Mouse (Mus musculus): Measurements from ENCODE around the gene Insl3. TPM values are rescaled to one million over a fixed set of nuclear protein-coding genes. Genes with fewer than 3 reads are reported as not detected.
A peak's percentile ranks its signal among the peaks of the same experiment; 100 is the strongest.
"Not testable (repeated sequence)": the region's sequence is repeated elsewhere in the genome, so short reads cannot be mapped to it uniquely, and the experiment has no call there.

Insl3 gene
- polyA plus RNA-seq, 1 experiment from 2014 or later = 0.46 TPM

GRCm38 (mm10) chr8:71700493-71701269 lies 11.7 kb downstream of the Insl3 start:
- peaks cover 90% of the 10 kb centered on the region for H3K27me3 ChIP-seq
- peak overlapping the region; percentile 18; the same call in 1 of the 2 replicates for H3K9ac ChIP-seq
- peak overlapping the region; percentile 27 for H3K4me2 ChIP-seq
- no peak for ATAC-seq (ENCODE audit: low read depth)
- peaks cover 7% of the 10 kb centered on the region for H3K4me1 ChIP-seq (replicated peaks)
- H3K36me3 ChIP-seq = no peaks in the 10 kb centered on the region
- no peak overlapping the region for H3K27ac ChIP-seq (replicated peaks)
- WGBS = 8% methylated on average over 29 of the region's 29 CpGs
- H3K4me3 ChIP-seq = peak overlapping the region; percentile 7
- no peaks in the 10 kb centered on the region for H3K9me3 ChIP-seq

DNA sequence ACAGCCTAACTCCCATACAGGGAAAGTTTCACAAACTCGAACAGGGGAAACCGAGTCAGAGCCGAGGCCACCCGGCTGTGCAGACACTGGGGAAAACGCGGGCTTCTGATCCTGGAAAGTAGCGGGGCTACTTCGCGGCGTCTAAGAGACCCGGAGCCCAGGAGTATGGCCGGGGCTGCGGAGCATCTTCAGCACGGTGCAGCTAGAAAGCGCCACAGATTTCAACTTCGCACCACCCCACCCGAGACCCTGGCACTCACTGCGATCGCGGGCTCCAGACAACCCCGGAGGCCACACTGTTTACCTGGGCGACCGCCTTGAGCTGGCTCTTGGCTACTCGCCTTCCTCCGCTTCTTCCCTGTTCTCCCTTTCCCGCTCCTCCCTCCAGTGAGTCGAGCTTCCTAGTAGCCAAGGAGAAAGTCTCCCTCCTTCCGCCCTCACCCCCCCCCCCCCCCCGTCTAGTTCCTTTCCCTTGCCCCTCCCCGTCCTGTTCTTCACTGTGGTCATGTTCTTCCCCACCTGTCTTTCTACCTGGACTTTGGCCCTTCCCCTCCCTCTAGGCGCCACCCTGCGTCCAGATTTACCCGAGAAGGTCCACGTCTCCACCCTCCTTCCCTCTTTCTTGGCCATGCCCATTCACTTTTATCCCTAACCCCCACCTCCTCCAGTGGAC lies 12.5 kb downstream of the Insl3 start, which contains the start of gene B3gnt3:
TSS of gene B3gnt3 (minus strand) at position 376 of the 673 bp plus-strand sequence.
- Histone ChIP-seq H3K27me3 (peaks cover 83% of the 10 kb centered on the region), H3K4me2 (peak within 1 kb of the TSS; percentile 27), H3K9me3 (no peaks in the 10 kb centered on the region), H3K36me3 (no peaks in the 10 kb centered on the region), H3K27ac (replicated peaks) (no peak within 1 kb of the TSS), H3K4me1 (replicated peaks) (peaks cover 7% of the 10 kb centered on the region), H3K4me3 (peak within 1 kb of the TSS; percentile 7), H3K9ac (peak within 1 kb of the TSS; percentile 18; the same call in 1 of the 2 replicates)
- 13% methylated on average over 30 of the region's 34 CpGs for WGBS
- ATAC-seq (ENCODE audit: low read depth) = no peak

GRCm38 (mm10) chr8:71702087-71702432 lies 13.0 kb downstream of the Insl3 start:
- peaks cover 7% of the 10 kb centered on the region for H3K4me1 ChIP-seq (replicated peaks)
- WGBS = 35% methylated on average over 4 of the region's 4 CpGs
- H3K9me3 ChIP-seq = no peaks in the 10 kb centered on the region
- H3K4me2 ChIP-seq = no peak overlapping the region
- ATAC-seq (ENCODE audit: low read depth) = no peak
- H3K27me3 ChIP-seq = peaks cover 81% of the 10 kb centered on the region
- no peak overlapping the region for H3K9ac ChIP-seq
- no peaks in the 10 kb centered on the region for H3K36me3 ChIP-seq
- H3K27ac ChIP-seq (replicated peaks) = no peak overlapping the region
- H3K4me3 ChIP-seq = no peak overlapping the region

DNA sequence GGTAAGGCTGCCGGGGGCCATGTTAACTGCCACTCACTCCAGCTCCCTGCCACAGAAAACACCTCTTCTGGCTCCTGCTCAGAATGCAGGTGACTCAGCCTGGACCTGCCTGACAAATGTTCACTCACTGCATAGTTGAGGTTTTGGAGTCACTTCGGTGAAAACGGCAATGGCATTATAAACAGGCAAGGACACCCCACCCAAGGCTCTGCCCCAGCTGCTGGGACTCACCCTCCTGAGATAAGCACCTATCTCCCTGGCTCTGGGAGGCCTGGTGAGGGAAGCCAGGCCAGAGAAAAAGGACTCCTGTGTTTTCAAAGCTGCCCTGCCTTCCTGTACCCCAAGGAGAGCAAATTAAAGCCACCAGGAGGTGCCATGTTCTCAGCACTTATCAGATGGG lies 13.9 kb downstream of the Insl3 start:
- 79% methylated on average over 3 of the region's 3 CpGs for WGBS
- Histone ChIP-seq H3K4me1 (replicated peaks) (peaks cover 7% of the 10 kb centered on the region), H3K4me2 (no peak overlapping the region), H3K4me3 (no peak overlapping the region), H3K36me3 (peaks cover under 1% of the 10 kb centered on the region; the same call in 1 of the 2 replicates), H3K9me3 (no peaks in the 10 kb centered on the region), H3K27me3 (peaks cover 85% of the 10 kb centered on the region), H3K27ac (replicated peaks) (no peak overlapping the region), H3K9ac (no peak overlapping the region)
- ATAC-seq (ENCODE audit: low read depth) = no peak

DNA sequence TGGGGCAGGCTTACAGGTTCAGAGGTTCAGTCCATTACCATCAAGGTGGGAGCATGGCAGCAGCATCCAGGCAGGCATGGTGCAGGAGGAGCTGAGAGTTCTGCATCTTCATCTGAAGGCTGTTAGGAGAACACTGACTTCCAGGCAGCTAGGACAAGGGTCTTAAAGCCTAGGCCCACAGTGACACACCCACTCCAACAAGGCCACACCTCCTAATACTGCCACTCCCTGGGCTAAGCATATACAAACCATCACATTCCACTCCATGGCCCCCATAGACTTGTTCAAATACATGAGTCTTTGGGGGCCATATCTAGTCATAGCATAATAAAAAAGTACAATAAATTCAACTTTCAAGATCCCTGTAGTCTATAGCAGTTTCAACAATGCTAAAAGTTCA lies 14.4 kb downstream of the Insl3 start:
- not testable (repeated sequence) for H3K9ac ChIP-seq; H3K27ac ChIP-seq (replicated peaks); H3K4me3 ChIP-seq; ATAC-seq (ENCODE audit: low read depth); H3K4me2 ChIP-seq; H3K36me3 ChIP-seq; H3K4me1 ChIP-seq (replicated peaks); H3K9me3 ChIP-seq
- H3K27me3 ChIP-seq = peaks cover 87% of the 10 kb centered on the region

DNA sequence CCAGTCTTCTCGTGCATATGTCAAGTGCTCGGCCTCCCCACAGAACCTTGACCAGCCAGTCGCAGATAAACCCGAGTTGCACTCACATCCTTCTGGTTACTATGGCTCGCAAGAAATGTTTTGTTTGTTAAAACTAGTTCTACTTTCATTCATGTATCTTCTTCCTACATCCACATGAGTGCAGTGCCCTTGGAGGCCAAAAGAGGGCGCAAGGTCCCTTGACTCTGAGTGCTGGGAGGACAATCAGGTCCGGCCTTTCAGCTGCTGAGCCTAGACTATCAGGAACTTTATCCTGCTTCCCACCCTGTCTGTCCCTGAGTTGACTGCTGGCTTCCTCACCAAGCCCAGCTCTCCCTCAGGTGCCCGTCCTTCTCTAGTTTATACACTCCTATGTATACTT lies 18.9 kb downstream of the Insl3 start:
- WGBS = 37% methylated on average over 8 of the region's 8 CpGs
- peaks cover 55% of the 10 kb centered on the region for H3K27me3 ChIP-seq

DNA sequence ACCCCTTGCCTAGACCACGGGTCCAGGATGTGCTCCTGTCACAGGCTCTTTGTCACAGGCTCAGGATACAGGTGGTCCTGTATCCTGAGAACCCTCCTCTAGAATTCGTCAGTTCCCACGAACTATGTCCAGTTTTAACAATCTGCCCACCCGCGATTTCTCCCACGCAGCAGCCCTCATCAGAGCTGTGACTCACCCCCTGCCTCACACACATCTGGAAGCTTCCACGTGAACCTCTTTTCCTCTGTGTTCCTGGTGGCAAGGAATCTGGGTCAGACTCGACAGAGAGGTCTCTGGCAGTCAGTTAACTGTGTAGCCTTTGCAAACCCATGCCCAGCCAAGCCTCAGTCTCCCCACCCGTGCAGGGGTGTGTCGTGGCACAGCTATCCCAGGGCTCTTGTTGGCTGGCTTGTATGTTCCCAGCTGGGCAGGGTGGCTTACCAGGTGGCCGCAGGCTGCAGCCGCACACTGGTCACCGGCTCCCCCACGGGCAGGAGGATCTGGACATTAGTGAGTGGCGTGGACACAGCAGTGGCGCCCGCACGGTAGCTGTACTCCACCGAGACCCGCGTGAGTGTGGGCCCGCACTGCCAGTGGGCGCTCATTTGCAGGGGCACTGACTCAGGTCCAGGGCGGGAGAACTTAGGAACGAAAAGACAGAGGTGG lies 20.3 kb downstream of the Insl3 start:
- WGBS = 40% methylated on average over 25 of the region's 25 CpGs

More for the DNA sequence above, 18.9 kb downstream of the Insl3 start:
- Histone ChIP-seq H3K9ac (no peak overlapping the region), H3K4me1 (replicated peaks) (peaks cover 9% of the 10 kb centered on the region), H3K4me3 (no peak overlapping the region), H3K27ac (replicated peaks) (no peak overlapping the region), H3K4me2 (no peak overlapping the region), H3K36me3 (peaks cover 39% of the 10 kb centered on the region), H3K9me3 (no peaks in the 10 kb centered on the region)
- no peak for ATAC-seq (ENCODE audit: low read depth)

DNA sequence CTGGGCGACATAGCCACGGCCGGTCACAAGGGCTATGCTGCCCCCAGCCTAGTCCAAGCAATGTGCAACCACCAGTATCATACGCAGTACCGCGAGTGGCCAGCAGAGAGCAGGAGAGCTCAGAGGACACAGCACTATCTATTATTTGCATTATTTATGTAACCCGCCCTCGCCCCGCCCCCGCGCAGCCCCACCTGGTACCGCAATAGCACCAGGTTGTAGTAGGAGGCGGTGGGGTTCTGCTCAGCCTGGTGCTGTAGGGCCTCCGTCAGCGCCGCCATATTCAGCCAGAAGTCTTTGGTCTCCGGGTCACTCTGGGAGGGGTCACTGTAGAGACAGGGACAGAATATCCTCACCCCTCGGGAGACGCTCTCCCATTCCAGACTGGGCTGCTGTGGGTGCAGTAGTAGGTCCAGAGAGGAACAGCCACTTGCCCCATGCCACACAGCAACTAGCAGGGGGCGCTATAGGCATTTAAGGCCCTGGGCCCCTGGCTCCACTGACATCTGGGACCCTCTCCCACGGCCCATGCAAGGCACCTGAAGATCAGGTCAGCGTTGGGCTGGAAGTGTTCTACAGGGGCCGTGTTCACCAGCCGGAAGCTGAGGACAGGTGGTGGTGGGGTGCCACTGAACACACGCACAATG lies 20.9 kb downstream of the Insl3 start:
- peaks cover 56% of the 10 kb centered on the region for H3K36me3 ChIP-seq
- H3K27me3 ChIP-seq = peaks cover 34% of the 10 kb centered on the region
- peaks cover 9% of the 10 kb centered on the region for H3K4me1 ChIP-seq (replicated peaks)
- ATAC-seq (ENCODE audit: low read depth) = peak; percentile 83
- H3K27ac ChIP-seq (replicated peaks) = no peak overlapping the region
- peak overlapping the region; percentile 48 for H3K4me2 ChIP-seq
- 0 out of 2 replicates have a peak overlapping the region, but pooled peaks have one; percentile 14 for H3K4me3 ChIP-seq
- 0 out of 2 replicates have a peak overlapping the region, but pooled peaks have one; percentile 14 for H3K9ac ChIP-seq
- no peaks in the 10 kb centered on the region for H3K9me3 ChIP-seq
- WGBS = 22% methylated on average over 25 of the region's 25 CpGs

More for the DNA sequence above, 20.3 kb downstream of the Insl3 start:
- peak overlapping the region; percentile 48 for H3K4me2 ChIP-seq
- peak; percentile 40; the same call in 1 of the 2 replicates for ATAC-seq (ENCODE audit: low read depth)
- H3K4me1 ChIP-seq (replicated peaks) = peaks cover 9% of the 10 kb centered on the region
- H3K9ac ChIP-seq = no peak overlapping the region
- no peak overlapping the region for H3K4me3 ChIP-seq
- H3K27ac ChIP-seq (replicated peaks) = no peak overlapping the region
- H3K36me3 ChIP-seq = peaks cover 49% of the 10 kb centered on the region
- peaks cover 41% of the 10 kb centered on the region for H3K27me3 ChIP-seq
- H3K9me3 ChIP-seq = no peaks in the 10 kb centered on the region

DNA sequence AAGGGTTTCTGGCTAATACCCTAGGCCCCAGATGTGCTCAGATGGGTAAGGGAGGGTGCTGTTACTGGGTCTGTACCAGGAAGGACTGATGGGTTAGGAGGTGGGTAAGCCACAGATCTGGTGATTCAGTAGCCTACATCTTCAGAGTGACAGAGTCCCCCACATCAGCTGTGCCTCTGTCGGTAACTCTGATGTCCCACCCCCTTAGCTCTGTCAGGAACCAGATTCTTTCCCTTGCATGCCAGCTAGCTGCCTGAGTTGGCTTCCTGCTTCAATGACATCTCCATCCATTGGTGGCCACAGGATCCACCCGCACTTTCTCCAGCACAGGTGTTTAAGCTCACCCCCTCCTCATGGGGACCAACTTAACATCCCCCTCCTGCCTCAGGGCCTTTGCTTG lies 22.6 kb downstream of the Insl3 start:
- H3K27ac ChIP-seq (replicated peaks) = no peak overlapping the region
- H3K4me1 ChIP-seq (replicated peaks) = peaks cover 9% of the 10 kb centered on the region
- H3K27me3 ChIP-seq = peaks cover 28% of the 10 kb centered on the region
- H3K36me3 ChIP-seq = peaks cover 71% of the 10 kb centered on the region
- no peak overlapping the region for H3K9ac ChIP-seq
- 81% methylated on average over 2 of the region's 2 CpGs for WGBS
- ATAC-seq (ENCODE audit: low read depth) = no peak
- no peak overlapping the region for H3K4me3 ChIP-seq
- no peak overlapping the region for H3K4me2 ChIP-seq
- H3K9me3 ChIP-seq = no peaks in the 10 kb centered on the region

DNA sequence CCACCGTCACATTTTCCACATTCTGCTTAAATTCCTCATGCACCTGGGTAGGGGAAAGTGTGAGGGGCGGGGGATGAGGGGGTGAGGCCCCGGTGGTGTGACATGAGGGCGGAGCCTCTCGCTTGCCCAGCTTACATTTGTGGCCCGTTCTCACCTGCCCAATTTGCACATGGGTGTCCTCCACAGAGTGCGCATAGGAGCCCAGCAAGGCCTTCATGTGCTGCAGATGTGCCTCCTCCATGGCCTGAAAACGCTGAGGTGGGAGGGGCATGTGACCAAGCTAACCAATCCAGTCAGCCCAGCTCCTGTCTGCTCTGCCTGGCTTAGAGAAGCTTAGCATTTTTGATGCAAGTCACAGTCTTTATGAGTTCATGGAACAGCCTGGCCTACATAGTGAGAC lies 26.5 kb downstream of the Insl3 start:
- Histone ChIP-seq H3K4me3 (no peak overlapping the region), H3K4me2 (no peak overlapping the region), H3K9me3 (no peaks in the 10 kb centered on the region), H3K27ac (replicated peaks) (no peak overlapping the region), H3K9ac (no peak overlapping the region), H3K27me3 (no peaks in the 10 kb centered on the region; the same call in 1 of the 2 replicates), H3K4me1 (replicated peaks) (peaks cover 28% of the 10 kb centered on the region), H3K36me3 (peaks cover 73% of the 10 kb centered on the region)
- whole genome bisulfite sequencing = 49% methylated on average over 8 of the region's 8 CpGs
- ATAC-seq (ENCODE audit: low read depth) = no peak

GRCm38 (mm10) chr8:71716561-71717053 lies 27.6 kb downstream of the Insl3 start:
- Histone ChIP-seq H3K4me2 (no peak overlapping the region), H3K9me3 (no peaks in the 10 kb centered on the region), H3K27ac (replicated peaks) (no peak overlapping the region), H3K4me3 (no peak overlapping the region), H3K9ac (no peak overlapping the region), H3K4me1 (replicated peaks) (peaks cover 39% of the 10 kb centered on the region), H3K27me3 (no peaks in the 10 kb centered on the region; the same call in 1 of the 2 replicates), H3K36me3 (peaks cover 62% of the 10 kb centered on the region)
- ATAC-seq (ENCODE audit: low read depth) = no peak
- WGBS = 84% methylated on average over 13 of the region's 13 CpGs

Measured in neural tube, embryonic 13.5 days (tissue).